Mouse (Mus musculus) urinary bladder, postnatal 36 days (tissue): ENCODE measurements around the gene Nfia.

Source experiments
- DNase-seq, 2 experiments: peaks; one replicate each; pipeline ENCODE4 v3.0.0; 2022; ENCODE audit warnings: low spot score in 2 of 2, mixed read lengths in 1 of 2

The Nfia gene

GRCm38 (mm10) chr4:98134027-98134426, 361.5 kb downstream of the Nfia start:
- DNase-seq, result no peak

GRCm38 (mm10) chr4:98136072-98136471, 363.5 kb downstream of the Nfia start:
- DNase-seq, result no peak

- DNase-seq, result no peak
Observed at GRCm38 (mm10) chr4:98142879-98143436, 370.4 kb downstream of the Nfia start.

GRCm38 (mm10) chr4:98150576-98150975, 378.0 kb downstream of the Nfia start:
- no peak for DNase-seq

GRCm38 (mm10) chr4:98157921-98158320, 385.4 kb downstream of the Nfia start:
- no peak for DNase-seq

- no peak for DNase-seq
Observed at GRCm38 (mm10) chr4:98166379-98166778, 393.8 kb downstream of the Nfia start.
